Mouse (Mus musculus) lung, embryonic 16.5 days (tissue): ENCODE measurements around the gene Sepsecs. TPM values are rescaled to one million over a fixed set of nuclear protein-coding genes. Genes with fewer than 3 reads are reported as not detected.

ENCODE experiments used
- ATAC-seq: fragments of 200-750 bp; cut with Nextera tagmentation; 2 replicates; pipeline ENCODE4 v1.8.0; 2017; ENCODE audit warnings: low read depth, mild to moderate bottlenecking, moderate library complexity
- H3K27ac ChIP-seq: fragments of 300-500 bp; sonication (generic); 2 replicates; pipeline ENCODE4 v1.5.1; 2014; ENCODE audit warnings: mild to moderate bottlenecking, control low read depth, low read length
- H3K27me3 ChIP-seq: fragments of 300-500 bp; sonication (generic); 2 replicates; pipeline ENCODE4 v1.6.1; 2014; ENCODE audit warnings: low read depth, low read length, mixed read lengths; ENCODE audit not compliant: control insufficient read depth, insufficient read depth
- H3K36me3 ChIP-seq: fragments of 300-500 bp; sonication (generic); 2 replicates; pipeline ENCODE4 v1.6.1; 2014; ENCODE audit warnings: low read length; ENCODE audit not compliant: control insufficient read depth, insufficient read depth
- H3K4me1 ChIP-seq: fragments of 300-500 bp; sonication (generic); replicated peaks from 2 replicates; pipeline ENCODE4 v1.6.1; 2014; ENCODE audit warnings: low read length, mixed read lengths; ENCODE audit not compliant: control insufficient read depth, insufficient read depth
- H3K4me2 ChIP-seq: fragments of 300-500 bp; sonication (generic); 2 replicates; pipeline ENCODE4 v1.6.1; 2014; ENCODE audit warnings: low read depth, low read length, control low read depth
- H3K4me3 ChIP-seq: fragments of 300-500 bp; sonication (generic); 2 replicates; pipeline ENCODE4 v1.5.1; 2014; ENCODE audit warnings: mild to moderate bottlenecking, low read length, control low read depth
- H3K9ac ChIP-seq: fragments of 300-500 bp; sonication (generic); 2 replicates; pipeline ENCODE4 v1.6.1; 2014; ENCODE audit warnings: low read length, control low read depth
- H3K9me3 ChIP-seq: fragments of 300-500 bp; sonication (generic); 2 replicates; pipeline ENCODE4 v1.6.1; 2016; ENCODE audit warnings: low read length; ENCODE audit not compliant: control insufficient read depth
- WGBS: fragments of 180-500 bp; shearing (Covaris S2); extraction: QIAGEN DNeasy Blood & Tissue Kit; methylation state at CpG from one replicate; pipeline ENCODE4 v1.1.7; 2014; 5-methylcytosine and 5-hydroxymethylcytosine counted together
- polyA plus RNA-seq: library from polyadenylated mRNA; unstranded; fragments of >200 nt; fragmentation: Nextera tagmentation; extraction: Ambion mirVana; gene quantifications from 2 replicates; pipeline ENCODE4 v1.2.1, GENCODE M21; 2015

The Sepsecs gene
- polyA plus RNA-seq, 1 experiment from 2014 or later = 9.7 TPM

GRCm38 (mm10) chr5:52590612-52591011 lies 78.9 kb downstream of the Sepsecs start:
- Histone ChIP-seq H3K4me2 (no peak overlapping the region), H3K4me1 (peaks cover 7% of the 10 kb centered on the region), H3K9ac (no peak overlapping the region), H3K27ac (no peak overlapping the region), H3K4me3 (no peak overlapping the region), H3K27me3 (no peaks in the 10 kb centered on the region), H3K36me3 (no peaks in the 10 kb centered on the region), H3K9me3 (no peaks in the 10 kb centered on the region)
- ATAC-seq = no peak
- WGBS = 75% methylated on average over 9 of the region's 9 CpGs

Other genes starting within 250 kb of the Sepsecs start
- gene Ccdc149, start 198.2 kb downstream of the Sepsecs start, polyA plus RNA-seq = 2.7 and 3.7 TPM in 2 replicates
- 1.4 and 1.6 TPM in 2 replicates for gene Lgi2, start 103.2 kb downstream of the Sepsecs start, polyA plus RNA-seq
- 38.9 and 42.6 TPM in 2 replicates for gene Pi4k2b, start 71.9 kb upstream of the Sepsecs start, polyA plus RNA-seq
- gene Zcchc4, start 105.7 kb upstream of the Sepsecs start, polyA plus RNA-seq = 14.1 and 16.2 TPM in 2 replicates
- 103 TPM in 2 replicates for gene Anapc4, start 164.3 kb upstream of the Sepsecs start, polyA plus RNA-seq